Mouse (Mus musculus): ENCODE results near the gene Plac1.

The Plac1 gene

DNA sequence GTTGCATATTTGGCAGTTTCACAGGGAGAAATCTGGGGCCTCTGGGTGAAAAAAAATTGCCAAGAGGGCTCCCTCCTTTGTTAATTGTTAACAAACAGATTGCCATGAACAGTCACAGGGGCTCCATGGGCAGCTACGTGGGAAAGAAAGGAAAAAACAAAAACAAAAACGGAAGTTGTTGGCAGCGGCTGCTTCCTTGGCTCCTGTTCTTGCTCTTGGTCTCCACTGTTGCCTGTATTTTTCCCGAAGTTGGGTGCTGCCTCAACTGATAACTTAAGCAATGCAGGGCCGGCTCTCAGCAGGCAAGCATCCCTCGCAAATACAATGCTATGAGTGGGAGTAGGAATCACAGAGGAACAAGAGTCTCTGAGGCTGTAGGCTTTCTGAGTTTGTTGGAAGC is 121.3 kb downstream of the Plac1 start:
- in situ Hi-C loops (cut with MboI; ENCODE audit: unreplicated experiment in 2 of 2): no loop called here

GRCm38 (mm10) chrX:53118019-53118418 is 121.9 kb downstream of the Plac1 start:
- in situ Hi-C loops (cut with MboI; ENCODE audit: unreplicated experiment in 2 of 2): no loop called here

GRCm38 (mm10) chrX:53114994-53115393 is 124.9 kb downstream of the Plac1 start:
- in situ Hi-C loops (cut with MboI; ENCODE audit: unreplicated experiment in 2 of 2): no loop called here

- in situ Hi-C loops (cut with MboI; ENCODE audit: unreplicated experiment in 2 of 2): no loop called here
Measured at GRCm38 (mm10) chrX:53110142-53110541, 129.8 kb downstream of the Plac1 start.

- in situ Hi-C loops (cut with MboI; ENCODE audit: unreplicated experiment in 2 of 2): no loop called here
Measured at GRCm38 (mm10) chrX:53107127-53107526, 132.8 kb downstream of the Plac1 start.

GRCm38 (mm10) chrX:53101165-53101564 is 138.7 kb downstream of the Plac1 start:
- in situ Hi-C loops (cut with MboI; ENCODE audit: unreplicated experiment in 2 of 2): no loop called here

DNA sequence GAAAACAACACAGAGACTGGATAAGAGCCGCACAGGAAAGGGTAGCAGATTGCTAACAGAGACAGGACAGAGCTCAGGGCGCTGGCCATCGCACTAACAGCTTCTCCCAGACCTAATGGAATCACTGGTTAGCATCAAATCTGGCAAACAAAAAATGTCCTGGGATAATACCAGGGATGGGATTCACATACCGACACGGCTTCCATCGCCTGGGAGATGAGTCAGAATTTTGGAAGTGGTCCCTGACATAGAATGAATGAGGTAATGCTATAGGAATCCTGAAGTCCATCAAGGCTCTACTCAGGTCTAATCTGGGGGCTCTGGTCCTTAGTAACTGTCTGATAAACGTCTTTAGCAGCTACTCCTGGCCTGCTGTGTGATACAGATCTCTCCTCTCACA is 140.0 kb downstream of the Plac1 start:
- in situ Hi-C loops (cut with MboI; ENCODE audit: unreplicated experiment in 2 of 2): no loop called here

- in situ Hi-C loops (cut with MboI; ENCODE audit: unreplicated experiment in 2 of 2): no loop called here
Measured at GRCm38 (mm10) chrX:53099266-53099665, 140.6 kb downstream of the Plac1 start.

DNA sequence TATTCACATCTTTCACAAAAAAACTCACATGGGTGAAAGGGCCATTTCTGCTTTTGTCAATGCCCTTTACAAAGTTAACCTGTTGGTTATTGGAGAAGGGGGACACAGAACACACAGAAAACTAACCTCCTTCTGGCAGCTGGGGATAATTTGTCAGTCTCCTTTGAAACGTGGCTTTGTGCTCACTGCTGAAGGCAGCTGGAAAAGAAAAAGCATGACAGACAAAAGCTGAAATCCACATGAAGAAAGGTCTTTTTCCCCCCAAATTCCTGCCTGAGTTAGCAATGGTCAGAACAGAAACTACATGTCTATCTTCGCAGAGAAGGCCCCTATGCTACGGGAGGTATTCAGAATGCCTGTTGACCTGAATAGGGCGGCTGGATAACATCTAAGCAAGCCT is 141.6 kb downstream of the Plac1 start:
- in situ Hi-C loops (cut with MboI; ENCODE audit: unreplicated experiment in 2 of 2): no loop called here

GRCm38 (mm10) chrX:53097786-53098185 is 142.1 kb downstream of the Plac1 start:
- in situ Hi-C loops (cut with MboI; ENCODE audit: unreplicated experiment in 2 of 2): no loop called here

DNA sequence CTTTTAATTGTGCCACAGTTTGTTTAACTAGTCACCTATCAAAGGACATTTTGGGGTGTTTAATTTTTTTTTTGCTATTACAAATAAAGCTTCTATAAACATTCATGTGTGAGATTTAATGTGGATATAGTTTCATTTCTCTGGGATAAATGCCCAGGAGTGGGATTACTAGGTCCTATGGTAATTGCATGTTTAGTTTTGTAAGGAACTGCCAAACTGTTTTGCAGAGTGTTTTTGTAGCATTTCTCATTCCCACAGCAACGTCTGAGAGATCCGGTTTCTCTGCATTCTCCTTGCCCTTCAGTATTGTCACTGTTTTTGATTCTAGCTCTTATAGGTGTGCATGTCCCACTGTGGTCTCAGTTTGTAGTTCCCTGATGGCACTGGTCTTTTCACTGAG is 146.5 kb downstream of the Plac1 start:
- in situ Hi-C loops (cut with MboI; ENCODE audit: unreplicated experiment in 2 of 2): no loop called here

- in situ Hi-C loops (cut with MboI; ENCODE audit: unreplicated experiment in 2 of 2): no loop called here
Measured at GRCm38 (mm10) chrX:53088663-53089292, 151.1 kb downstream of the Plac1 start.

DNA sequence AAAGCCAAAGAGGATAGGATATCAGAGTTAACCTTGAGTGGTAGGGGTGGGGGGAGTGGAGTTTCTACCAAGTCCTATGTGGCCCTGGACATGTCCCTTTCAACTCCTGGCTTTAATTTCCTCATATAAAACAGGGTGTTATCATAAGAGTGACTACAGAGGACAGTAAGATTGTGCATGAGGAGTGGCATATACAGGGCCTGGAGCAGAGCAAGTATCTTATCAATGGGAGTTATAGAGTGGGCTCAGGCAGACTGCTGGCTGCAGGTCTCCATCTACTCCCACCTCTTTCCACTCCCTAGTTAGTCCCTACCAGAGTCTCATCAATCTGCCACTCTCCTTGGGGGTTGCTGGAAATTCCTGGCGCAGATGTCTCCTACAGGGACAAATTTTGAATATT is 152.7 kb downstream of the Plac1 start:
- in situ Hi-C loops (cut with MboI; ENCODE audit: unreplicated experiment in 2 of 2): no loop called here

DNA sequence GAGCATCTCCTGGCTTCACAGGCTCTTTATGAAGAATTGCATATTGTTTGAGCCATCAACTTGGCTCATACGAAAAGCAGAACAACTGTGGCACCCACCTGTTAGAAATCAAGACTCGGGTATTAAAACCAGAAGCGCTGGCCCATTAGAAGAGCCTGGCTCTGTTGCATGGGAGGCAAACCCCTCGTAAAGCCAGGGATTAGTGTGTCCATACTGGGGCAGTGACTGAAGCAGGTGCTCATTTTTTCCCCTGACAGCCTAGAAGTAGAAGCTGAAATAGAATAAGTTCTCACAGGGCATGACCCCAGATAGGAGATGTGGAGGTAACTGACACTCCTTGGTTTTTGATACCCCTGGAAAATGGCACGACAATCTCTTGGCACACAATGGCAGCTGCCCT is 154.4 kb downstream of the Plac1 start:
- in situ Hi-C loops (cut with MboI; ENCODE audit: unreplicated experiment in 2 of 2): no loop called here

DNA sequence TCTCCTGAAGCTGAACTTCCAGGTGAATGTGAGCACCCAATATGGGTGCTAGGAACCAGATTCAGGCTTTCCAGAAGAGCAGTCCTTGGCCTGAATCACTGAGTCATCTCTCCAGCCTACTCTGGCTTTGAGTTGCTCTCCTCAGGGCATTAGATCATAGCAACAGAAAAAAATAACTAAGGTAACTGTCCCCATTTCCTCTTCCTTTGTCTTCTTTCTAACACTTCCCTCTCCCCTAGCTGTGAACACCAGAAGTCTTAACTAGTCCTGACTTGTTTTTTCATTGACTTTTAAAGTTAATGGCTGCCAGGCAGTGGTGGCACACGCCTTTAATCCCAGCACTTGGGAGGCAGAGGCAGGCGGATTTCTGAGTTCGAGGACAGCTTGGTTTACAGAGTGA is 175.5 kb downstream of the Plac1 start:
- in situ Hi-C loops (cut with MboI; ENCODE audit: unreplicated experiment in 2 of 2): no loop called here

- in situ Hi-C loops (cut with MboI; ENCODE audit: unreplicated experiment in 2 of 2): no loop called here
Measured at GRCm38 (mm10) chrX:53059426-53060007, 180.4 kb downstream of the Plac1 start.

- in situ Hi-C loops (cut with MboI; ENCODE audit: unreplicated experiment in 2 of 2): no loop called here
Measured at GRCm38 (mm10) chrX:53058459-53059280, 181.2 kb downstream of the Plac1 start.

GRCm38 (mm10) chrX:53057760-53058090 is 182.2 kb downstream of the Plac1 start:
- in situ Hi-C loops (cut with MboI; ENCODE audit: unreplicated experiment in 2 of 2): no loop called here

- in situ Hi-C loops (cut with MboI; ENCODE audit: unreplicated experiment in 2 of 2): no loop called here
Measured at GRCm38 (mm10) chrX:53057054-53057759, 182.7 kb downstream of the Plac1 start.

GRCm38 (mm10) chrX:53056627-53057026 is 183.3 kb downstream of the Plac1 start:
- in situ Hi-C loops (cut with MboI; ENCODE audit: unreplicated experiment in 2 of 2): no loop called here

DNA sequence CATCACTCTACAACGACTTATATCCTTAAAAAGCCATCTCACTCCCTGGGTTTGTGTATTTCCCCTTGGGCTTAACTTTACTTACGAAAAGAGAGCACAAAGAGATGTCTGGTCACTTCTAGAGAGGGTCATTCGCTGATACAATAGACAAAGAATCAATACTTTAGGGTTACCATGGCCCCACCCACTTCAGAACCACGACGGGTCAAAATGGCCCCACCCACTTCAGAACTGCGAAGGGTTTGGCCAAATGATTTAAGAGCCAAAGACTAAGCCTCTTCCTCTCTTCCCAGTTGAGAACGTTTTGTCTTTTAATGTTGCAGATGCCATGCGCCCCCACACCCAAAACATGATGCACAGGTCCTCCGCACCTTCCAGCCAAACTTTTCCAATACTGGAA is 184.1 kb downstream of the Plac1 start:
- in situ Hi-C loops (cut with MboI; ENCODE audit: unreplicated experiment in 2 of 2): no loop called here

All from v-Abl transformed pro-B cells (cell line).